Mouse (Mus musculus) layer of hippocampus, adult 9-11 months (tissue): ENCODE results near the gene Rab23.
"Not testable (repeated sequence)": the region's sequence is repeated elsewhere in the genome, so short reads cannot be mapped to it uniquely, and the experiment has no call there.

Experiments
- DNase-seq: peaks from one replicate; pipeline ENCODE4 v3.0.0; 2022

The Rab23 gene

DNA sequence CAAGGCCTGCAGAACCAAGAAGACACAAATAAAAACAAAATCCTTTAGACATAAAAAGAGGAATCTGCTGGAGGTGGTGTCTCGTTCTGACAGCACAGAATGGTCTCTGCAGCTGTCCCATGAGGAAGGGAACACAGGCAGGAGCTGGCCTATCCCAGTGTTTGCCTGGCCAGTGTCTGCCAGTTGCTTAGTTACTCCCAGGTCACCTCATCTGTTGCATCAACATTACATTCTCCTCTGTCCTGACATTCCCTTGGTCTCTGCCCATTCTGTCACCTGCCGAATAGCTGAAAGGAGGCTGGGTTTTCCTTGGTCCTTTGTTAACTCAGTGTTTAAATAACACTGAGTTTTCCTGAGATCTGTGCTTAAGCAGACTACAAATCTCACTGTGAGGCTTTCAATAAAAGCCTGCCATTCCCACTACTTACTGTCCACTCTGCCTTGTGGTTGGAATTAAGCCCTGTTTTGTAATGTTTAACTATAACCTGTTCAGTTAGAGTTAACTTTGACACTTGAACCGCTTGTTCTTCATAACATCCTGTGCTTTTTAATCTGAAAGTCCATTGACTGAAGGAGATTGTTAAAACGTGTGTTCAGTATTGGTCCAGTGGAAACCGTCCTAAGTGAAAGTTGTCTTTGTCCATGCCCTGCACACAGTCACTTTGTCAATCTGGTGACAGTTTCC is 14.5 kb downstream of the Rab23 start:
- no peak for DNase-seq

DNA sequence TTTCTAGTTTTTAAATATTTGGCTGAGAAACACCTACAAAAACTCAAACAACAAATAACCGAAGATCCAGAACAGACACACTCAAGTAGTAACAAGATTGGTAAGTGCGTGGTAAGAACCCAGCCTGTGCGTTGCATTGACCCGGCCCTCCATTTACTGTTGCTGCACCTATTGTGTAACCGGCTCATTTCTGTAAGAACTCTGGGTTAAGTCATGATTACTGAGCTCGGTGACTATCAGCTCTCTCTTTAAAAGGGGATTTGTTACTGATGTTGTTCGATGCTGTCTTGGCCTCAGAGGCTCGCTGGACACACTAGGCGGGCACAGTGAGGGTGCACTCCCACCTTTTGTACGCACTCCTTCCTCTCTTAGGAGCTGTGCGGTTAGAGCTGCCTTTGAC is 18.6 kb downstream of the Rab23 start:
- DNase-seq, result no peak

DNA sequence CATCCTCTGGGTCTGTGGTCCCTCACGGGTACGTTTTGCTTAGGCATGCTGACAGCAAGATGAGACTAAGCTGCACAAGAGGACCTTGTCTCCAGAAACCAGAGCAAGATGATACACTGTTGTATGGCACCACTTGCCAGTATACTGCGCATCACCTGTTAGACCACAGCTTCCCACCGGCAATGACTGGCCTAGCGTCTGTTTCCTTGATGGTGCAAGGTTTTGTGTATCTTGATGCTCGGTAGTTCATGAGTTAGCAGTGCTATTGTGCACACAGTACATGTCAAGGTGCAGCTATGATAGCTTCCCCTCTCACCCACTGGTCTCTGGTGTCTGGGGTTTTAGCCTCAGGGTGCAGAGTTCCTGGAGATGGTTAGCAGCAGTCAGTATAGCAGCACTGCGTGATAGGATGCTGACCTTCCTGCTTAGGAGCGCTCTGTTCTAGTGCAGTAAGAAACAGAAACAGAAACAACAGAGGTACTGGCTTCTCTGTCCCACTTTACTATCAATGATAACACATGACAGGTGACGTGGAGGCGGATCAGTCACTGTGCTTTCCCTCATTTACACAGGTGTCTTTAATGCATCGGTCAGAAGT is 19.1 kb downstream of the Rab23 start:
- no peak for DNase-seq

DNA sequence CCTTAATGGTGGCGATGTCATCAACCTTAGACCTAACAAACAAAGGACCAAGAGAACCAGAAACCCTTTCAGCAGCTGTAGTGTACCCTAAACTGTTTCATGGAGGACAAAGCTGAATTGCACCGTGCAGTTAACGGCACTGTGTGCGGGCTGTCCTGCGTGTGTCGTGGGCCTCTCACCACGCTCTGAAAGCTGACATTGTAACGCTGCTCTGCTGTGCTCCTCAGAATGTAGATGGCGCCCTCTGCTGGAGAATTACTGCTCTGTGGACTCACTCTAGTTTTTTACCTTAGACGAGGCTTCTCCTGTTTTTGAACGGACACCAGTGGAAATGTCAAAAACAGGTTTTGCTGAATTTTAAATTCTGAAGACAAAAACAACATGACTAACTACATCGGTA is 19.6 kb downstream of the Rab23 start:
- peak; percentile 72 for DNase-seq

DNA sequence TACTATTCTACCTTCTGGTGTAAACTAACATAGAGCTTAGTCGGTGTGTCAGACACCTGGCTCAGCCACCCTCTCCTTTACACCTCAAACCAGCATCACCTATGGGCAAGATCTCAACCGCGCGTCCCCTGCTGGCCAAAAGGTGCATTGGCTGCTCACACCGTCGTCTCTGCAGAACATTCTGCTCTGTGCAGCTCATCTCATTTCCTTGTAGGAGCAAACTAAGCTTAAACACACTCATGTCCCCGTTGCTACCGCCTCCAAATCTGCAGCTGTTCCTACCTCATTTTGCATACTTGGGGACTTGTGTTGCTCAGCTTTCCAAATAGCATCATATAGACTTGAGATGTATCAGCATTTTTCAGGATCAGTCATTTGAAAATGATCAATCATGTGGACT is 23.2 kb downstream of the Rab23 start:
- peak; percentile 32 for DNase-seq

DNA sequence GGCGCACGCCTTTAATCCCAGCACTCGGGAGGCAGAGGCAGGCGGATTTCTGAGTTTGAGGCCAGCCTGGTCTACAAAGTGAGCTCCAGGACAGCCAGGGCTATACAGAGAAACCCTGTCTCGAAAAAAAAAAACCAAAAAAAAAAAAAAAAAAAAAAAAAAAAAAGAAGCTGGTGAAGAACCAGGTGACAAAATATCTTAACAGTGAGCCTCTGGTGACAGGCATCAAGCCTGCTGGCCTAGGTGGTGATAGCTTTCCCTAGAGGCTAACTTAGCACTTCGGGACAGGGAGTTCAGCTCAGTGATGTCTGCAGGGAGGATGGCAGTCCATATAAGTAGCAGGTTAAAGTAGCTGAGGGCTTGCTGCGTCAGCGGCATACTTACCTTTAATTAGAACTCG is 25.1 kb downstream of the Rab23 start:
- not testable (repeated sequence) for DNase-seq

DNA sequence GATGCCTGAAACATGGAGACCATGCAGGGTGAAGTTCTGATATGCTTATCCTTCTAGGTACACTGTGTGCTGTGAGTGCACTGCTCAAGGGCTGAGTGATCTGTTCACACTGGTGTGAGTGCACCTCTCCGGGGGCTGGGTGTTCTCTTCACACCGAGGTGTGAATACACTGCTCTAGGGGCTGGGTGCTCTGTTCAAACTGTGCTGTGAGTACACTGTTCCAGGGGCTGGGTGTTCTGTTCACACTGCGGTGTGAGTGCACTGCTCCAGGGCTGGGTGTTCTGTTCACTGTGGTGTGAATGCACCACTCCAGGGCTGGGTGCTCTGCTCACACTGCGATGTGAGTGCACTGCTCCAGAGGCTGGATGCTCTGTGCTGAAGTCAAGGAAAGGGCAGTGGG is 26.2 kb downstream of the Rab23 start:
- DNase-seq, result no peak

DNA sequence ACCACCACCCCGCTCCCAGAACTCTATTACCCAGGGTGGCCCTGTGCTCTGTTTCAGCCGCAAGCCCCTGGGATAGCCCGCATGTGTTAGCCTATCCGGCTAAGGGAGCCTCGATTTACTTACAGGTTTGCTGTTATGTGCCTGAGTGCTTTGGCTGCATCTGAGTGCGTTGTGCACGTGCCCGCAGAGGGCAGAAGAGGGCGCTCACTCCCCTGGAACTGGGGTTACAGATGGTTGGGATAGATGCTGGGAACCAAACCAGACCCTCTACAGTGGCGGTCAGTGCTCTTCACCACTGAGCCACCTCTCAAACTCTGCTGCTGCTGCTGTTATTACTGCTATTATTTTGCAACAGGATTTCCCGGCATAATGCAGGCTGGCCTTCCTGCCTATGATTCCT is 29.4 kb downstream of the Rab23 start:
- no peak for DNase-seq

DNA sequence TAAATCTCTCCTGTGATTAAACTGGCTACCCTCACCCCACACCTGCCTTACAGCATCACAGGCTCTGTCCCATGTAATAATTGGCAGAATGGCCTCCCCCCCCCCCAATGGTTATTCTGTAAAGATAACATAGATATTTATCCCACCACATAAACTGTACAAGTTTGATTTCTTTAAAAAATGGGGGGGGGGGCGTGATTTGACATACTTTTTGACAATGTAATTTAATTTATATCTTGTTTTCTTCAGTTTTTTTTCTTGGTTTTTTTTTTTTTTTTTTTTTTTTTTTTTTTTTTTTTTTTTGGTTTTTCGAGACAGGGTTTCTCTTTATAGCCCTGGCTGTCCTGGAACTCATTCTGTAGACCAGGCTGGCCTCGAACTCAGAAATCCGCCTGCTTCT is 30.0 kb downstream of the Rab23 start:
- DNase-seq, result not testable (repeated sequence)

DNA sequence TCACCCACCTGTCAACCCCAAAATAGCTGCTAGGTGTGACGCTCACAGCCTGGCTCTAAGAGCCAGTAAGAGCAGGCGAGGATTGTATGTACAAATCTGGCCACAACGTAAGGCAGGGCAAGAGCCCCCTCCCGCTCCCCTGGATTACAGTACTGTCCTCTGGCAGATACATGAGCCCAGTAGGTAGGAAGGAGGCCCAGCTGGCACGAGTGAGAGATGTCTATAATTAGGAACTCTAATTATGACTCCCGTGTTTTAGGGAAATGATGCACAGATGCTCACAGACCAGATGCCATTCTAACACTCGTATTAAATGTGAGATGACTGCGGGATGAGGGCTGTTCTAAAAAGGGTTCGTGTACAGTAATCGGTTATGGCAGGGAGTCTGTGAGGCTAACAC is 31.6 kb downstream of the Rab23 start:
- peak; percentile 79 for DNase-seq

DNA sequence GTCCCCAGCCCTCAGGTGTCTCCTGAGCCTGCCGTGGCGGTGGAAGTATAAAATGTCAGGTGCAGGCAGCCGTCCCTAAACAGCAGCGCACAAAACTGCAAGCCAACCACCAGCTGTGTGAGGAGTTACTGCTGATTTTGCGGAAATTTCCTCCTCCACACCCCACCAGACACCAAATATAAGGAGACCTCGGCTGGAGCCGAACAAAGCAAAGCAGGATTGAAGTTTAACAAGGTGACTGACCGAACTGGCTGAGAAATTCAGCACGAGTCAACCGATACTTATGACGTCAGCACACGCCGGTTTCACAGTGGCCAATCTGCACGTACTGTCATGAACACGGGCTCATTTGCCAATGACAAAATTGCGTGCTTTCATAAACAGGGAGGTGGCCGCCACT is 34.4 kb downstream of the Rab23 start:
- DNase-seq, result no peak

DNA sequence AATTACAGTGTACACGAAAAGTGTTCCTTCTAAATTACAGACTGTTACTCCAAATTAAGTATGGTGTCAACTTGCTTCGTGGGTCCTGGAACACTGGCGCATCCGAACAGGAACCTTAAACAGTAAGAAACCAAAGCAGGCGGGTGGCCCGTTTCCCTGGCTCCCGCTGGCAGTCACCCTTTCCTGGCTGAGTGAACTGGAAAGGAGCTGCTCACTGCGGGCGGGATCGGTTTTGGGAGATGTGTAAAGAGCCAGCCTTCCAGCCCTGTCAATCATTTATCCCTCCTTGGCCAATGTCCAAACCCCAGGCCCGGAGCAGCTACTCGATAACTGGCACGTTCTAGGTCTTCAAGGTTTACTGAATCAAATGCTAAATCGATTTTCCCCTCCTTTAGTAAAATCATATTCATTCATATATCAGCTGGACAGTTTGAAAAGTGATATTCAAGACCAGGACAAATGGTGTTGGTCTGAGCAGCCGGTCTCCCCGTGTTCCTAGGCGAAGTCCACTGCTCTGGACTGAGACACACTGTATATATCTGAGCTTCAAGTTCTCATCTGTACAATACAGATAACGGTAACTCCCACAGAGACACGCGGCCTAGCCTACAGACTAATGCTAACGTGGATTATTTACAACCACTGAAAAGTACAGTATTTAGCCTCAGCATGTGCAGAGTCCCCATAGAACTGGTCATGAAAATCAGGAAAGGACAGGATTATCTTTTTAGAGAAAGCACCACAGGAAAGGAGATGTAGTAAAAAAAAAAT is 35.5 kb downstream of the Rab23 start:
- DNase-seq, result no peak

DNA sequence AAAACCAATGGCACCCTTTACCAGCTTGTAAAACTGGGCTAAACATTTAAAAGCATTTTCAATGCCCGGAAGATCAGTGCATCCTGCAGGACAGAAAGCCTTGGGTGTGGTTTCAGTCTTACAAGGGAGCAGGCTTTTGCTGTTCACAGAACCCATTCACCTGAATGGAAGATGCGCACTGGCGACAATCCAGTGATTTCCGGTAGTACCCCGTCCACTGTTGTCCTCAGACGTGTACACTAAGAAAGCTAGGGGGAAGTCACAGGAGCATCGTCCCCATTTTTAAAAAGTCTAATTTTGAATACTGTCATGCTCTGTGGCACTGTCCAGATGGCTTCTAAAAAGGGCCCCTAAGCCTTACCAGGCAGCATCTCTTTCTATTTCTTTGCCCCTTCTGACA is 36.1 kb downstream of the Rab23 start:
- DNase-seq, result no peak

DNA sequence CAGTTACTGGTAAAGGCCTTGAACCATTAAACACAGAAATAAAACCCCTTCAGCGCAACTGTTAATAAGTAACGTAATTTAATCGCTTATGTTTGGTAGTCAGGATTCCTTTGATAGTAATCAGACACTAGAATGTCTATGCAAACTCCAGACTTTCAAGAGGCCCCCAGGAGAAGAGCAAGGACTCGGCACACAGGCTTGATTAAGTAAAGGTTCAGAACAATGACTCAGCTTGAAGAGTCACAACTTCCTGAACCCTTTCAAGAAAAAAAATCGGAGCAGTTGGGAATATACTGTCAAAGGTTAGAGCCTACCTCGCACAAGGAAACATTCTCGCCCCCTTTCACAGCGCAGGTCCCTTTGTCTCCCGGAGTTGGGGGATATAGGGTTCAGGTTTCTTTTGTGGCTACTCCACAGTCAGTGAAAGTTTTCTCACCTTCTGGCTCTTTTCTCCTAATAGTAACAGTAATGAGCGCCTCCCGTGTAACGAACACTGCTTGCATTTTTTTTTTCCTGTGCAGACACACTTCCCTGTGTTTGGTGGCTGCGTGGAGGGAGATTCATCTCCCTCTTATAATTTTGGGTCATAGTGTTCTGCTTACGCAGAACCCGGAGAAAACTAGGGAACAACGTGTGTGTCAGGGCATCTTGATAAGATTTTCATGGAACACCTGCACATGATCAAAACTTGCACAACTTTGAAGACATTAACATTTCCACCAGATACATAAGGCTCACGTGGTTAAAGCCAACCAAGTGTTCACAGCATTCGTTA is 36.8 kb downstream of the Rab23 start:
- no peak for DNase-seq

DNA sequence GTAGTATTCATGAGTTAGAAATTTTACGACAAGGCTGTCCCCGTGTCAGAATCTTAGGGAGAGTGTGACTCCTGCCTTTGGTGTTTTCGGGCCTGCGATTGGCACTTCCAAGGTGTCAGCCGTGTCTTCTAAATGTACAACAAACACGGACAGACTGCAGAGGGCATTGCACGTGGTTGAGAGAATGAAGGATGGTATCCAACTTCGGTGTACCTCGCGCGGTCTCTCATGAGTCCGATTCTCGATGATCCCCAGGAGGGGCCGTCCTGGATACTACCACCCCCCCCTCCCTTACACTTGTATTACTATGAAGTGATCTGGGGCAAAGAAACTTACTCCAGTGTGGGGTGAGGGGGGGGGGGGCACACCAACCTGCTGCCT is 37.3 kb downstream of the Rab23 start:
- DNase-seq, result no peak

DNA sequence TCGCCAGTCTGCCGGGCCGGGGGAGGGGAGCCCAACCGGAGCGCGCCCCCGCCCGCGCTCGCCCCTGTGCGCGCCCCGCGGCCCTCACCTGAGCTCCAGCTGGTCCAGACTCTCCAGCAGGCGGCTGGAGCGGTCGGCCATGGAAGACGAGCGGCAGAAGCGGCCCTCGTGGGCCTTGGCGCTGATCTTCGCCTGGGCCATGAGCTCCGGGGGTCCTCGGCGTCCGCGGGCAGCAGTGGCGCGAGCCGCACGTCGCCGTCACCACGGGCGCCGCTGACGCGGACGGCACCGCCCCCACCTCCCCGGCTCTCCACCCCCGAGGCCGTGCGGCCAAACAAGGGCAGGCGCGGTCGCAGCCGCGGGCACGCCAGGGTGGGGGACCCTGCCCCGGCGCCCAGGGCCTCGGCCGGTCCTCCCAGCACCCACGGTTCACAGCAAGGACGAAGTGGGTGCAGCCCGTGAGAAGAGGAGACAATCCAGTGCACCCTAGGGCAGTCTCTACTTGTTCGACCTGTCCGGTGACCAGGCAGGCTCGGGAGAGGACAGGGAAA is 37.9 kb downstream of the Rab23 start, which contains the start of gene Bag2:
Gene Bag2 (minus strand): TSS at position 305 of the 551 bp plus-strand sequence.
- no peak for DNase-seq

DNA sequence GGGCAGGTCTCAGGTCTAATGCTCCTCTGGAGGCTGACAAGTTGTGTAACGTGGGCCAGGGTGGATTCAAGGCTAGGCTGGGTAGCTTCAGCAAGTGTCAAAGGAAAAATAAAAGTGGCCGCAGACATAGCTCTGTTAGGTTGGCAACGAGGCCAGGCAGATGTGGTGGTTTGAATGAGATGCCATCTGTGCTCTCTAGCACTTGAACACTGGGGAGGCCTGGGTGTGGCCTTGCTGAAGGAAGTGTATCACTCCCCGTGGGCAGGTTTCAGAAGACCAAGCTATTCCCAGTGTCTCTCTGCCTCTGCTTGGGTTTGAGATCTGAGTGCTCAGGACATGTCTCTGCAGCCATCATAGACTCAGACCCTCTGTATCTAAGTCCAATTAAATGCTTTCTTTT is 38.8 kb downstream of the Rab23 start:
- no peak for DNase-seq

DNA sequence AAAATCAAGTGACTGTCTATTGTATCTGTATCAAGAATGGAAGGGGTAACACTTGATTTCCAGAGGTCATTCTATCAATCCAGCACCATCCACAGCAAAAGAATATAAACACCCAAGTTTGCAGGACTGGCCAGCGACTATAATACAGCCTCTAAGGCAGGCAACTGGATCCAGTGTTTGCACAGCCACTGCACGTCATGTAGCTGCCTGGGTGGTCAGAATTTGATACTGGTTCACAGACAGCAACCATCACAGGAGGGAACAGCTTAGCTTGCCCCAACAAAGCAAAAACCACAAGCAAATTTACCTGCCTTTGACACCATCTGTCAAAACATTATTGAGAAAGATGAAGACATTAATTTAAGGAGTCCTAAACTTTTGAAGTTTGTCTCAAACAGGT is 44.1 kb downstream of the Rab23 start:
- no peak for DNase-seq

DNA sequence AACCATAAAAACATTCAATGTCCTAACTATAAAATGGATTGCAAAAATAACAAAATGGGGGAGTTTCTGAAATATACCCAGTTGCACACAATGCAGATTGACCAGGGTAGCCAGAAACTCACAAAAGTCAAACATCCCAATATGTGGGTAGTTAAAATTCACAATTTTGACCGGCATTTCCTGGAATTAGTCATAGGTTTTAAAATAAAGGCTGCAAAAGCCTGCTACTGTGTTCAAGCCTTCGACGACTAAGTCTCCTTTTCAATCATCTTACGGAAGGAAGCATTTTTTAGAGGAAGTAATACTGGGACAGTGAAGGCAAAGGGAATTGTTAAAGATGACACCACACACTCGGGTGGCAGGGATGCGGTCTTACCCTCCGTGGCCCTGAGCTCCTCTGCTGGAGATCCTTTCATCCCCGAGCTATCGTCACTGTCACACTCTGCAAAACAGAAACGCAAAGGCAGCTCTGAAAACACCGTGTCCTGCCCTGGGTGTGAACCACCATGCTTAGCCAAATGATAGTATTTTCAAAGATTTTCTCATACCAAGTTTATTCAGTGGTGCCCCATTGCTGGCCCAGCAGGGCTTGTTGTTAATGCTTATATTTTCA is 45.9 kb downstream of the Rab23 start:
- no peak for DNase-seq

DNA sequence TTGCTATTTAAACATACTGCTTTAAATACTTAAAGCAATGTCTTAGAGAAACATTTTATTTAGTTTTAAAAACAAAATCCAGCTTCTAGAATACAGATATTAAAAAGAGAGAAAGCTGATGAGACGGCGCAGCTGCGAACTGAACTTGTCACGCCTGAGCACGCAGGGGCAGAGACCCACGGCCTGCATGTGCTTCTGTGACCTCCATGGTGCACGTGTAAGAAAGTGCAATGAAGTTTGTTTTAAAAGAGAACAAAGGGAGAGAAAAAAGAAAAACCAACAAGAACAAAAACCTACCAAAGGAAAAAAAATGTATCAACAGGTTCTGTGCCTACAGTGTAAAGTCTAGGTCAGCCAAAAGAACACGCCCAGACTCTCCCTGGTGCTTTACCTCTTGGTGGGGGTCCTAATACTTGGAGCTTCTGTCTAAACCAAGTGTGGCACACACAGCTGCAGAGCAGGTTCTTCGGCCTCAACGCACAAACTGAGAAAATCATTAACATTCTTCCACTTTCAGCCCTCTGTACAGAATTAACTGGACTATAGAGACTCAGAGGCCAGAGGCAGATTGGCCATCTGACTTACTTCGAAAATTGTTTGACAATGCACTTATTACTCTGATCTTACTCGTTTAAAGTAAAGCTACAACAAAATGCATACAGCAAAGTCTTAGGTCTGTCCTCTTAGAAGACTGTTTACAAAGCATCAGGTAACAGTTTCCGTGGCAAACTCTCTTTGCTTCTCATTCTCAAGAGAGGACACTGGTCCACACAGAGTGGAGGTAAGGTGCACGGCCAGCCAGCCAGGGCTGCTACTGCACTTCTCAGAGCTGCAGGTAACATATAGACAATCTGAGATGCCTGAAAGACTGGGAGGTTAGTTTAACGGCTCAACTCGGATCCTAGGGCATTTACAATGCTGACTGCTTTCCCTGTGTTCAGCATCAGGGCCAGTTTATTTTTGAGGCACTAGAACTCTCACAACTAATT is 47.1 kb downstream of the Rab23 start:
- DNase-seq, result no peak

DNA sequence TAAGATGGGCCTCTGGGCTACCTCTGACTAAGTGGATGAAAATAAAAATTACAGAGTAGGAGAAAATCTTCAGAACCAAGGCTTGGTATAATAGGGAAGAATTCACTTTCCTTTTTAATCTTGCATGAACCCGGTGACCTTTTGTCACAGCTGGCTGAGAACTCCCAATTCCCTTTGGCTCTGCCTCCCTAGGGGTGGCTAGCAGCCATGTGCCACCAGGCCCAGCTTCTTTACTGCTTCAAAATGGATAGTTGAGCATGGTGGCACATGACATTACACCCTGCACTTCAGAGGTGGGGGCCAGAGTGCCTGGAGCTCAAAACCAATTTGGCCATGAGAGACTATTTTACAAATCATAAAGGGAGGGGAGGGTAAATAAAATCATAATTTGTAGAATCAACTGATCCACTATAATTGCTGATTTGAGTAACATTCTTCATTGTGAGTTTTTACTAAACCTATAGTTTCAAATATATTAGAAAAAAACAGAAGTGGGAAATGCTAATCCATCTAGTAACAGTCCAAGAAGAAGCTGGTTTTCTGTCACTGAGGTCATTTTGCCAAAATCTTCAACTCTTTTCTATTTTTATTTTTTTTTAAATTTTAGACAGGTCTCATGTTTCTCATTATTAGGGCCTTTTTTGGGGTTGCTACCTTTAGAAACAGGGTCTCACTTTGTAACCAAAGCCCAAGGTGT is 48.6 kb downstream of the Rab23 start:
- no peak for DNase-seq
